Mouse (Mus musculus): ENCODE results near the gene Olfr90. TPM values are rescaled to one million over a fixed set of nuclear protein-coding genes. Genes with fewer than 3 reads are reported as not detected.
"Not testable (repeated sequence)": the region's sequence is repeated elsewhere in the genome, so short reads cannot be mapped to it uniquely, and the experiment has no call there.

The Olfr90 gene
- total RNA-seq (2021), result under 1 TPM in 1 of 2 experiments, not detected in 1; 0.14 TPM

DNA sequence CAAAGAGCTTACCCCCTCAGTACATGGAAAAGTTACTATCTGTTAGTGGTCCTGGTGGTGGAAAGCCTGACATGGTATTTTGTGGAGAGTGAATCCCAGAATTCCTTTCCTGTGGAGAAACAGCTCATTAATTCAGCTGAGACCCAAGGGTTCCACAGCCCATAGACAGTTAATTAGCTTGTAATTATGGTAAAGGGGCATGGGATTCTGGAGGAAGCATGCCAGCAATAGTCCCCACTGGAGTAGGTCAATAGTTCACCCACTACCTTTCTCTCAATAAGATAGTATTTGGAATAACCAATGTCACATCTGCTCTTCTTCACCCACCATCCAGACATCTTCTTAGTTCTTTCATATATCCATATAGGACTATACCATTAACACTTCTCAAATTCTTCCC lies at the start of gene Olfr90:
TSS of gene Olfr90 (minus strand) at position 101 of the 400 bp plus-strand sequence.
- no peak for DNase-seq (ENCODE audit: extremely low spot score in 1 of 2, low spot score in 1 of 2)

DNA sequence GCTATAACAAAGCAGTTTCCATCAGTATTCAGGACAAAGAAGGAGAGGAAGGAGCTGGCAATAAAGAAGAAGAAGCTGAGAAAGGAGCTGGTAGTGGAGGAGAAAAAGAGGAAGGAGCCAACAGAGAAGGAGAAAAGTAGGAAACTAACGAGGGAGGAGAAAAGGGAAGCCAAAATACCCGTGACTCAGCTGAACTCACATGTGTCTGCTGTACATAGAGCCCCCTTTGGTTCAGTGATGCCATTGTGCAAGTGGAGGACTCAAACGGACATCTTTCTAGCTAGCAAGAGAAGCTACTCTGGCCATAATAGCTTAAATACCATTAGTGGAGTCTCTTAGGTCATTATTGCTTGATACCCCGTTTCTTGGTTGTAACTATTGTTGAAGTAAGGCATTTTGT lies 43.1 kb upstream of the Olfr90 start:
- not testable (repeated sequence) for DNase-seq (ENCODE audit: extremely low spot score in 1 of 2, low spot score in 1 of 2)

DNA sequence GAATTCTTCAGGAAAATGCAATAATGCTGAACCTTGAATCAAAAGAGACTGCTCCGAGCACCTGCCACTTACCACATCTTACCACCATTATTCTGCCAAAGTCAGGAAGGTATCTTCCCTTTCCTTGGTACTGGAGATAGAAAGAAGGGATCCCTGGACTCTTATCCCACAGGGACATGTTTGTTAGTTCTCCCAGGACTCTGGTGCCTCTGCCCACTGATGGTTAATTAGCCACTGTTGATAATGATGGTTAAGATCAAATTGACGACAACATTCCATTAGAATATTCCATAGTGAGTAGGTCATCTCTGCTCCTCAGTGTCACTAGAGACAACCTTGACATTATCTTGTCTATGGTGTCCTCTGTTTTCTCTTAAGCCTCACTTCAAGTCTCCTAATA lies 31.7 kb upstream of the Olfr90 start, which contains the start of gene Olfr92:
TSS of gene Olfr92 (minus strand) at position 101 of the 400 bp plus-strand sequence.
- DNase-seq (ENCODE audit: extremely low spot score in 1 of 2, low spot score in 1 of 2), result no peak

DNA sequence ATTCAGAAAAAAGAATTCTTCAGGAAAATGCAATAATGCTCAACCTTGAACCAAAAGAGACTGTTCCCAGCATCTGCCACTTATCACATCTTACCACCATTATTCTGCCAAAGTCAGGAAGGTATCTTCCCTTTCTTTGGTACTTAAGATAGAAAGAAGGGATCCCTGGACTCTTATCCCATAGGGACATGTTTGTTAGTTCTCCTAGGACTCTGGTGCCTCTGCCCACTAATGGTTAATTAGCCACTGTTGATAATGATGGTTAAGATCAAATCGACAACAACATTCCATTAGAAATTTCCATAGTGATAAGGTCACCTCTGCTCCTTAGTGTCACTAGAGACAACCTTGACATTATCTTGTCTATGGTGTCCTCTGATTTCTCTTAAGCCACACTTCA lies 9.9 kb upstream of the Olfr90 start, which contains the start of gene Olfr91:
TSS of gene Olfr91 (minus strand) at position 101 of the 400 bp plus-strand sequence.
- no peak for DNase-seq (ENCODE audit: extremely low spot score in 1 of 2, low spot score in 1 of 2)

DNA sequence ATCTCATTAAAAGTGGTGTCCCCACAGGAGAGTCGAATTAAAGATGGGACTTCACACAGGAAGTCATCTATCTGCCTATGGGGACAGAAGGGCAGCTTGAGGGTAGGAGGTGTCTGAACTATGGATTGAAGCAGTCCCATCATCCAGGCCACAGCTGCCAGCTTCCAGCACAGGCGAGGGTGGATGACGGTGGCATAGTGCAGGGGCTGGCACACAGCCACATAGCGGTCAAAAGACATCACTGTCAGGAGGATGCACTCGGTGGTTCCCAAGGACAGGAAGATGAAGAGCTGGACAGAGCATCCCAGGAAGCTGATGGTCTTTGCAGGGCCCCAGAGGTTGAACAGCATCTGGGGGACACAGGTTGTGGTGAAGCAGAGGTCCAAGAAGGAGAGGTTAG lies 5.0 kb upstream of the Olfr90 start:
- DNase-seq (ENCODE audit: extremely low spot score in 1 of 2, low spot score in 1 of 2), result no peak

DNA sequence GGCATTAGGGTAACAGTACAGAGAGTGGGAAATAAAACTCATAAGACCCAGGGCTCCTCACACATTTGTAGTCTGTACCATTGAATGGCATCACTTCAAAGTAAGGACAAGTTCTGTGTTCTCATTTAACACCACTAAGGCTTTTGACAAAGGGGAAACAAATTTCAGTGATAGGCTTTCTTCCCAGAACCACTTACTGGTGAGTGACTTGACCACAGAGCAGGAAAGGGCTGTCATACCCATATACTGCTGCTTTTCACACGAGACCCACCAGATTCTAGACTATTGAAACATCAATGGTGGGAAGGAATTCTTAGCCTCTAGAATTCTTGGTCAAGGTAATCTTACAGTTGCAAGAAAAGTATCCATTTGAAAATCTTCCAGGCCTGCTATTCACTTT lies 3.9 kb upstream of the Olfr90 start:
- DNase-seq (ENCODE audit: extremely low spot score in 1 of 2, low spot score in 1 of 2), result no peak

DNA sequence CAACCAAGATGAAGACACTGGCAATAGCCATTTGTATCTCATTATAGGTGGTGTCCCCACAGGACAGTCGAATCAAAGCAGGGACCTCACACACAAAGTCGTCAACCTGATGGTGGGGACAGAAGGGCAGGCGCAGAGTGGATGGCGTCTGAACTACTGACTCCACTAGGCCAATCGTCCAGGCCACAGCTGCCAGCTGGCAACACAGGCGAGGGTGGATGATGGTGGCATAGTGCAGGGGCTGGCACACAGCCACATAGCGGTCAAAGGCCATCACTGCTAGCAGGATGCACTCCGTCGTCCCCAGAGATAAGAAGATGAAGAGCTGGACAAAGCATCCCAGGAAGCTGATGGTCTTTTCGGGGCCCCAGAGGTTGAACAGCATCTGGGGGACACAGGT lies 2.8 kb downstream of the Olfr90 start:
- no peak for DNase-seq (ENCODE audit: extremely low spot score in 1 of 2, low spot score in 1 of 2)

DNA sequence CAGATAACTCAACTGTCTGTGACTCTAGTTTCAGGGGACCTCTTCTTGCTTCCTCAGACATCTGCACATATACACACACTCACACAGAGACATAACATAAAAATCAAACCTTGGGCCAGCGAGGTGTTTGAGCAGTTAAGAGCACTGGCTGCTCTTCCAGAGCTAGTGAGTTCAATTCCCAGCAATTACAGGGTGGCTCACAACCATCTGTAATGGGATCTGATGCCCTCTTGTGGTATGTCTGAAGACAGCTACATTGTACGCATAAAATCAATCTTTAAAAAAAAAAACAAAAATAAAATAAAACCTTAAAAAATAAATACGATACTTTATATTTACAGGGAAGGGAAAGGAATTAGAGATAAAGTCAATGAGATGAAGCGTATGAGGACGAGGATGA lies 3.7 kb downstream of the Olfr90 start:
- no peak for DNase-seq (ENCODE audit: extremely low spot score in 1 of 2, low spot score in 1 of 2)

DNA sequence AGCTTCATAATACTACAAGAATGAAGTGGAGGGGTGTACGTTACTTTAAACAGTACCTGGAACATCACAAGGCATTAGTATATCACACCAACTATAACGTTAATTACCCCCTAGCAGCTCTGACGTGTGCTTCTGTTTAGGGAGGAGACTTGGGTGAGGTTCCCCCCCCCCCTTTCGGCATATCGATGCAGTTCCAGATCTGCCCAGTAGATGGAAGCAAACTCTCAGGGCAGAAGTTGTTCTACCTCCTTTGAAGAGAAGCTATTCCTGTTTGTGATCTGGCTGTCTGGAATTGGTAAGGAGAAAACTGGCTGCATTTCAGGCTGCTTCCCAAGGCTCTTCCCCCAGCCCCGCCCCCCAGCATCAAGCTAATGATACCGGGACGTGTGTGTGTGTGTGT lies 5.0 kb downstream of the Olfr90 start:
- DNase-seq (ENCODE audit: extremely low spot score in 1 of 2, low spot score in 1 of 2), result peak in 1 of 2 experiments; percentile 80

DNA sequence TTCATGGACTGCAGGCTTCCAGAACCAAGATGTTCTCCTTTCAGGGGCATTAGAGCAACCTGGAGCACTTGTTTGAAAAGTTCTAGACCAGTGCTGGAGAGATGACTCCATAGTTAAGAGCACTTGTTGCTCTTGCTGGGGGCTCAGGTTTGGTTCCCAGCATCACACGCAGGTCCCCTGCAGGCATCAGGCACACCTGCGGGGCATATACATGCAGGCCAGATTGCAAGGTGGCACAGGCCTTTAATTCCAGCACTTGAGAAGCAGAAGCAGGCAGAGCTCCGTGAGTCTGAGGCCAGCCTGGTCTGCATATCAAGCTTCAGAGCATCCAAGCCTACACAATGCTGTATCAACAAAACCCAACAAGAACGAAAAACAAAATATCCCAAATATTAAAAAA lies 6.6 kb downstream of the Olfr90 start:
- DNase-seq (ENCODE audit: extremely low spot score in 1 of 2, low spot score in 1 of 2), result no peak

DNA sequence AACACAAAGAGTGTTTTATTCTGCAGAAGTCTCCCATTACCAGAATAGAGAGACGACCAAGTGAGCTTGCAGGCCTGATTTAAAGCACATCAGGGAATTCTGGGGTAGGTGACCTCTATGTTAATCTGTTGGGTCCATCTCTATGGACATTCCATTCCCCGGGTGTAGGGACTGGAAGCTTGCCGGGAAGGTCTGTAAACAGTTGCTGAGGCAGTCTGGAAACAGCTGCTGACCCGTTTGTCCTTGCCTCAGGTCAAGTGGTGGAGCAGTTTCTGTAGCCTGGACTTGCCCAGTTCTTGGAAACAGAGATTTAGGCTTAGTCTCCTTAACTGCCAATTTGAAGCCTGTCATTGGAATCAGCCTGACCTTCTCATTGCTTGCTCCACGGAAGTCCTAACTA lies 8.2 kb downstream of the Olfr90 start:
- no peak for DNase-seq (ENCODE audit: extremely low spot score in 1 of 2, low spot score in 1 of 2)

DNA sequence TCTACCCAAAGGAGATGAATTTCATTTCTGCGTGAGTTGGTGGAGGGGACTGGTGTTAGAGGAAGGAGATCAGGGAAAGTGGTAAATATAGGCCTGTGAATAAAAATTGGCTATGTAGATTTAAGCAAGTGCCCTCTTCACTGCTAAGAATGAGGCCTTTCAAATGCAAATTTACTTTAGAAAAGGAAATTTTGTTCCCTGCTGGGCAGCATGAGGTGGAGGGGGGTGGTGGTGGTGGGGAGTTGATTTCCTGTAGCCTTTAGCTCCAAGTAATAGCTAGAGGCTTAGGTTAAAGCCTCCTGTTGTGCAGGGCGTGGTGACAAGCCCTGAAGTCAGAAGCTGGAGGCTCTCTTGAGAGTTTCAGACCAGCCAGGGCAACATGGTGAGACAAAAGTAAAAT lies 9.3 kb downstream of the Olfr90 start:
- DNase-seq (ENCODE audit: extremely low spot score in 1 of 2, low spot score in 1 of 2), result no peak

DNA sequence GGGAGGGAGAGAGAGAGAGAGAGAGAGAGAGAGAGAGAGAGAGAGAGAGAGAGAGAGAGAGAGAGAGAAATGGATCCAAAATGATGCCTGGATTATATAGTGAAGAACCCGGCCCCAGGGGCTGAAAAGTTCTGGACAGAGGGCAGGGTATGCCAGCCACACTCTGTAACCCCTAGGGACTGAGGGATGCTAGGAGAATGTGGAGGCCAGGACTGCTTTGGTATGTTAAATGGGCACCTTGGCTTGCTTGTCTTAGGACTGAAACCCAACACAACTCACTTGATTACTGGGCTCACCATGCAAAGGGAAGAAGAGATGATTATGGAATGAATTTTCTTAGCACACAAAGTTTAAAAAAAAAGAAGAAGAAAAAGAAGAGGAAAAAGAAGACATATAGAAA lies 10.1 kb downstream of the Olfr90 start:
- DNase-seq (ENCODE audit: extremely low spot score in 1 of 2, low spot score in 1 of 2), result no peak

DNA sequence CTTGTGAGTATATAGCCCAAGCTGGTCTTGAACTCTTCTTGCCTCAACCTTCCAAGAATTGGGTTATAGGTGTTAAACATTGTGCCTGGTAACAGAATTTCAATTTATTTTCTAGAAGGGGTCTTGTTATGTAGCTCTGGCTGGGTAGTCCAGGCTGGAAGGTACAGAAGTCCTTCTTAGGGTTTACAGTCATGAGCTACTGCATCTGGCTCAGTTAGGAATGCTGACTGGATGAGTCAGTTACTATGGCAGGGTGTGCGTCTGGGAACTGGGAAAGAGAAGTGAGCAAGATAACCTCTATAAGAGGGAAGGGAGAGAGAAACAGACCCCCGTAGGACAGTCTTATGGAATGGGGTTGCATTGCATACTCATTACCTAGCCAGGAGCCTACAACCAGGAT lies 12.5 kb downstream of the Olfr90 start:
- DNase-seq (ENCODE audit: extremely low spot score in 1 of 2, low spot score in 1 of 2), result no peak

DNA sequence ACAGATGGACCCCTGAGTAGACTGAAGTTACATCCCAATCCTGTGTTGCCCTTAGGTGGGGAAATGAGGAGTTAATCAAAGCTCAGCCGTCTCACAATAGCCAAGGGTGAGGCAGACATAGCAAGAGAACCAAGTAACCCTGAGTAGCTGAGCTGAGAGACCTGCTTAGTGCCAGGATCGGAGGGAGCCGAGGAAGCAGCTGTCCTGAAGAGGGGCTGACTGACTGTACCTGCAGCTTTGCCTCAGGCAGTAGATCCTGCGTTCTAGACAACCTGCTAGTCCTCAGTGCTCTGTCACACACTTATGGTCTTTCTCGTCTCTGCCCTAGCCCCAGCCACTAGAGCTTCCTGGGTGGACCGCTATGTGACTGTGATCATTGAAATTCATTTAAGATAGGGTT lies 13.1 kb downstream of the Olfr90 start:
- no peak for DNase-seq (ENCODE audit: extremely low spot score in 1 of 2, low spot score in 1 of 2)

DNA sequence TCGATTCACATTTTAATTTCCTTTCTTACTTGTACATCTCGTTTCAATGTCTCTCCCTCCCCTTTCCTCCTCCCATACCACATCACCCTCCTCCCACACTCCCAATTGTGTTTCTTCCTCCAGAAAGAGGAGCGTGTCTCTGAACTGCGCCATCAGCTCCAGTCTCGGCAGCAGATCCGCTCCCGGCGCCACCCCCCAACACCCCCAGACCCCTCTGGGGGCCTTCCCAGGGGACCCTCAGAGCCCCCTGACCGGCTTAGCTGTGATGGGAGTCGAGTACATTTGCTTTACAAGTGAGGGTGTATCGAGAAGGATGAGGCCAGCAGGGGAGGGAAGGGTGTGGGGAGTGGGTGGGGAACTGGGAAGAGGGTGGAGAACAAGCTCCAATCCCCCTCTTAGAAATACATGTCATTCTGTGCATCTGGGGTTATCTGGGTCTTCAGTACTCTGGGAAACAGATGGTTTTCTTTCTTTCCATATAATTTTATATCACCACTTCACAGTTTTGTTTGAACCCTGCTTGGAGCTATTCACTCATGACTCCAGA lies 15.5 kb downstream of the Olfr90 start:
- peak in 1 of 2 experiments; percentile 6 for DNase-seq (ENCODE audit: extremely low spot score in 1 of 2, low spot score in 1 of 2)

DNA sequence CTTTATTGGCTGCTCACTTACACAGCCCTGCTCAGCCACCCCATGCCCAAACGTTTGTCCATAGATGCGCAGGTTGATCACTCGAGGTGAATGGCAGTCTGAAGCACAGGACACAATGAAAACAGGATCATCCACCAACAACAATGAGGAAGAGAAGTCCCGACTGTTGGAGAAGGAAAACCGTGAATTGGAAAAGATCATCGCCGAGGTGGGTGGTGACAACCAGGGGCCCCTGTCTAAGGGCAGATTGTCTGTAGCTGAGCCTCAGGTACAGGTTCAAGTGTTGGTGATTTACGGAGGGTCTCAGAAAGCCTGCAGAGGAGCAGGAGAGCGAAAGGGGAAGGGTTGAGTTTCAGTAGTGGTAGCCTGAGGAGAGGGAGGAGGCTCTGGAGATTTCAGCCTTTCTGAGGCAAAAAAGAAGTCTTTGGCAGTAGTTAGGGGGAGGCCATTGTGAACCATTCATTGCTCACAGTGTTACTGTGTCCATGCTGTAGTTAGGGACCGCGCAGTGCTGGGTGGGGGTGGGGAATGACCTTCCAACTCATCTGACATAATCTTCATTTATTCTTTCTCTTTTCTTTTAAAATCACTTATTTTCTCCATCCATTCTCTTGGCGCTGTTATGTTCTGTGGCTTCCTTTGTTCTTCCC lies 16.1 kb downstream of the Olfr90 start:
- DNase-seq (ENCODE audit: extremely low spot score in 1 of 2, low spot score in 1 of 2), result peak in 1 of 2 experiments; percentile 6

DNA sequence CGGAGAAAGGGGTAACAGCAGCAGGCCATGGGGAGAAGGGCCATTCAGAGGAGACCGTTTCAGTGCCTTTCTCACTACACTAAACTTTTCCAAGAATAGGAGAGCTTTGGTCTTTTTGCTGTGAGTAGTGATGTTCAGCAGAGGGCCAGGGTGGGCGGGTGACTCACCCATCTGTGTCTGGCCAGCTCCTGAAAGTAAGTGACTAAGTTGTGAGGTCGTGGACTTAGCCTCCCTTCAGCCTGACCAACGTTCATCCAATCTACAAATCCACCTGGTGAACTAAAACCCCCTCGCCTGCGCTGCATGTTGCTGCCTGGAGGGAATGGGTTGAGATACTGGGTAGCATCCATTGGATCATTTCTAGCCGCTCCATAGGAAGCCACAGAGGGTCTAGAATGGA lies 18.2 kb downstream of the Olfr90 start:
- no peak for DNase-seq (ENCODE audit: extremely low spot score in 1 of 2, low spot score in 1 of 2)

DNA sequence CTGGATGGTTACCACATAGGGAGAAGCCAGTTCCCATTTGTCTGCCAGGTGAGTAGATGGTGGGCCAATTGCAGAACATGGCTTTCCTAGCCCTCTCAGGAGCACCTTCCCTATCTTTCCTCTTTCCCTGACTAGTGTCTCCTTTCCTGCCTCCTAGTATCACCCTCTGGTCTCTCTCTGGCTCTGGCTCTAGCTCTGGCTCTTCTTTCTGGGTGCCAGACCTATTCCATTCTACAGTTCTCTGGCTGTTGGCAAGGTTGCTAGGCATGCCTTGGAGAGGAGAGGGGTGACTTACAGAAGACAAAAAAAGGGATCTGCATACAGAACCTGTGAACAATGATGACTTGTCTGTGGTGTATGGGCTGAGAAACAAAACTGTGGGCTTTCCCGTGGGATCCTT lies 20.4 kb downstream of the Olfr90 start:
- DNase-seq (ENCODE audit: extremely low spot score in 1 of 2, low spot score in 1 of 2), result no peak

DNA sequence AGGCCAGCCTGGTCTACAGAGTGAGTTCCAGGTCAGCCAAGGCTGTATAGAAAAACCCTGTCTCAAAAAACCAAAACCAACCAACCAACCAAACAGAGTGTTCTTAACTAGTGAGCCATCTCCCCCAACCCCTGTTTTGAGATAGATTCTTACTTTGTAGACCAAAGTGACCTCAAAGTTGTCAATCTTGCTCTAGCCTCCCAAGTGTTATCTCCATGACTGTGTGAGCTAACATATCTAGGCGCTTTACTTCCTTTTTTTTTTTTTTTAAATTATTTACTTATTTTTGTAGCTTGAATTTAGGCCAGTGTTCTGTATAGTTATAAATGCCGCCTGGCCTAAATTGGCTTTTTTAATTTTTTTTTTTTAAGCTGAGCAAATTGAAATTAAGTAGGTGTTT lies 22.3 kb downstream of the Olfr90 start:
- DNase-seq (ENCODE audit: extremely low spot score in 1 of 2, low spot score in 1 of 2), result no peak

DNA sequence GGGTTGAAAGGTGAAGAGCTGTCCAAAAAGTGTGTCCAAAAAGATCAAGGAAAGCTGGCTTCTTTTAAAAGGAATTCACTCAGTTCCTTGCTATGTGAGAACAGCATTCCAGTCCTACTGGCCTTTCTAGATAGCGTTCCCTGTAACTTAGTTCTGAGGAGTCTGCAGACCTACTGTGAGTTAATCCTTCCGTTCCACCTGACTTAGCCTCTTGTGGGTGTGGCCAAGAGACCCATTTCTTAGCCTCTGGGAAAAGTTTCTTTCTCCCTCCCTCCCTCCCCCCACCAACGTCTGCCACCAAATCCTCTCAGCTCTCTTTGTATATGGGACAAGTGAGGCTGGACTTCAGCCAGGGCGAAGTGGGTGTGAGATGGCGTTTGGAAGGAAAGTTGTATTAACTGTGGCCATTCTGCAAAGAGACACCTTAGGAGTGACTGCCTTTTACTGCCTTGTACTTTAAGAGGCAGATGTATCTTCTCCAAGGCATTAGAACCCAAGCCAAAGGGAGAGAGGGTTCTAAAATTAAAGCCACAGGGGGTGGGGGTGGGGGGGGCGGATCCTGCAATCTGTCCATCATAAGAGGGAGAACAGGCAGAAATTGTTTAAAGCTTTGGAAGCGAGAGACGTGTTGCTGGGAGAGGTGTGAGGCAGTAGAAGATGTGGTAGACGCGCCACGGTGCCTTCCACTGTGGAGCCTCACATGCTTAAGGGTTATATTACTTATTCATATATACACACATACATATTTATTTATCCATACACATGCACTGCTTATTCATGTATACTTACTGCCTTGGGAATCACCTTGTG lies 24.4 kb downstream of the Olfr90 start:
- no peak for DNase-seq (ENCODE audit: extremely low spot score in 1 of 2, low spot score in 1 of 2)

DNA sequence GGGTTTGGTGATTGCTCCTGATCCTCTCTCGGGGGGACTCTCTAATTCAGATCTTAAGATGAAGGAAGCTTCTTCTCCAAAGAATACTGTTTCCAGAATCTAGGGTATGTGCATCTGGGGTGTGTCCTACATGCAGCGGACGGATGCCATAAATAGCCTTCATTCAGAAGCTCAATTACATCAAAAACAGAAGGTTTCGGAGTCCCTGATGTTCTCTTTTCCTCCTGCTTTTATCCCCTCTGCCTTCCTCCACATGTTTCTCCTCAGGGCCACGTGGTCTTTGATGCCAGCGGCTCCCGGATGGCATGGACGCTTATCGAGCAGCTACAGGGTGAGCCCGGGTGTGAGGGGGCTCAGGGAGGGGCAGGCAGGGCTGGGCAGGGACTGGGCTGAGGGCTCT lies 25.2 kb downstream of the Olfr90 start:
- DNase-seq (ENCODE audit: extremely low spot score in 1 of 2, low spot score in 1 of 2), result no peak

Data from layer of hippocampus, postnatal 25 days (tissue).